In the genomic region with DNA sequence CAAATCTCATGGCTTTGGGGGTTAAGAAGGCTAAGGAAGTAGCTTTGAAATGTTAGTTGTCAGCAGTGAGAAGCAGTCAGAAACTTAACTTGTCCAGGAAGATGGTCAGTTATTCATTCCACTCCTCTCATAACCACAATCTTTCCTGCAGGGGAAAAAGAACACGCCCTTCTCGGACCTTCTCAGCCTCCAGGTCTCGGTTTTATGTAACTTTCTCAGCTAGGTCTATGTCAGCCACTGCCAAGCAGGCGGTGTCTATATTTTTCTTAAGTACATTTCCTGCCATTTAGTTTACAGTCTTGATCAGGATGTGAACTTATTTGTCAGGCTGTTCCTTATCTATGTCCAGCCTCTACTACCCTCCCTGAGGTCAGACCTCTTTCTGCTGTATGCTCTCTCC, we compare ENCODE assay signal across 20 mouse cellular contexts.
DNase-seq lines count a peak whose midpoint lies in the region; ATAC-seq and TF ChIP-seq lines count a peak whose summit lies in the region.
"Had no signal": no experiment of that assay in that cellular context is flagged by ENCODE, and none has a peak within 500 bp of the region (broad histone marks: within the 10 kb centered on the region; RNA-seq: fewer than 3 reads in every experiment).

No protein-coding gene starts in this region.

- H3K4me3 ChIP-seq in heart, embryonic 14.5 days (ENCODE audit: control insufficient read depth in 1 of 2, insufficient read depth in 1 of 2, low read depth in 1 of 2, low read length in 2 of 2), result no peak overlapping the region
- no peak overlapping the region for H3K4me3 ChIP-seq in heart, adult 2 months
- no peak overlapping the region for H3K4me3 ChIP-seq in myocyte
- H3K4me3 ChIP-seq in liver, postnatal 0 days (ENCODE audit: low read depth, low read length), result no peak overlapping the region
- H3K4me3 ChIP-seq: embryonic facial prominence, embryonic 15.5 days; heart, embryonic 10.5 days; hindbrain, embryonic 13.5 days had no signal

- H3K4me1 ChIP-seq in heart, embryonic 14.5 days (ENCODE audit: control insufficient read depth in 2 of 2, insufficient read depth in 2 of 2, low read length in 2 of 2), result no peaks in the 10 kb centered on the region; a peak in 2 of 4 replicates
- H3K4me1 ChIP-seq in heart, adult 2 months (ENCODE audit: control insufficient read depth, insufficient read depth, low read length), result no peaks in the 10 kb centered on the region
- H3K4me1 ChIP-seq in liver, postnatal 0 days (ENCODE audit: insufficient read depth), result no peaks in the 10 kb centered on the region
- H3K4me1 ChIP-seq: heart, embryonic 10.5 days; hindbrain, embryonic 13.5 days had no signal

- ATAC-seq in heart, embryonic 14.5 days (ENCODE audit: insufficient number of reproducible peaks, insufficient read depth, low FRiP score, low read depth), result peak; percentile 47; the same call in 1 of the 2 replicates
- no peak for ATAC-seq in liver, postnatal 0 days
- ATAC-seq: activated CD4-positive, CD25-positive, alpha-beta regulatory T cell, adult 4 months; forebrain, embryonic 16.5 days; hindbrain, postnatal 0 days; Patski had no signal

- TF ChIP-seq CTCF in heart, adult 2 months (IDR thresholded peaks at IDR 0.05), result no peak
- TF ChIP-seq CTCF in liver, postnatal 0 days (IDR thresholded peaks at IDR 0.05; ENCODE audit: low read depth), result no peak

- no peak for TF ChIP-seq EP300 in heart, adult 2 months (IDR thresholded peaks at IDR 0.05; ENCODE audit: insufficient read depth, low read depth, low read length)
- no peak for TF ChIP-seq EP300 in liver, postnatal 0 days (IDR thresholded peaks at IDR 0.05; ENCODE audit: low read depth)

- no peak overlapping the region for H3K4me2 ChIP-seq in heart, embryonic 14.5 days (ENCODE audit: low read length)
- H3K4me2 ChIP-seq in myocyte (ENCODE audit: low read depth), result peak overlapping the region; percentile 57
- no peak overlapping the region for H3K4me2 ChIP-seq in liver, postnatal 0 days (ENCODE audit: low read depth, low read length)
- H3K4me2 ChIP-seq: embryonic facial prominence, embryonic 15.5 days; hindbrain, embryonic 13.5 days had no signal

- 66% methylated on average over 4 of the region's 4 CpGs for WGBS in heart, embryonic 14.5 days
- WGBS in heart, adult 2 months, result 32% methylated on average over 4 of the region's 4 CpGs
- WGBS in liver, postnatal 0 days (ENCODE audit: insufficient replicate concordance), result 23% methylated on average over 4 of the region's 4 CpGs

- H3K9ac ChIP-seq in heart, embryonic 14.5 days (ENCODE audit: low read length), result no peak overlapping the region
- no peak overlapping the region for H3K9ac ChIP-seq in heart, adult 2 months (ENCODE audit: low read depth, low read length)
- H3K9ac ChIP-seq in liver, postnatal 0 days (replicated peaks), result no peak overlapping the region
- H3K9ac ChIP-seq: embryonic facial prominence, embryonic 15.5 days; hindbrain, embryonic 13.5 days had no signal

- no peaks in the 10 kb centered on the region for H3K79me2 ChIP-seq in heart, adult 2 months (replicated peaks; ENCODE audit: control insufficient read depth, insufficient read depth, low read length)
- H3K79me2 ChIP-seq in myocyte (ENCODE audit: control insufficient read depth, insufficient read depth), result no peaks in the 10 kb centered on the region

- no peaks in the 10 kb centered on the region for H3K36me3 ChIP-seq in heart, embryonic 14.5 days (ENCODE audit: control insufficient read depth, insufficient read depth, low read length)
- H3K36me3 ChIP-seq in heart, adult 2 months (ENCODE audit: control insufficient read depth, insufficient read depth, low read length), result no peaks in the 10 kb centered on the region
- no peaks in the 10 kb centered on the region for H3K36me3 ChIP-seq in myocyte (ENCODE audit: control insufficient read depth, insufficient read depth)
- no peaks in the 10 kb centered on the region for H3K36me3 ChIP-seq in liver, postnatal 0 days (replicated peaks; ENCODE audit: insufficient read depth, low read length)
- H3K36me3 ChIP-seq: embryonic facial prominence, embryonic 15.5 days; heart, embryonic 10.5 days; hindbrain, embryonic 13.5 days had no signal

- H3K9me3 ChIP-seq in heart, embryonic 14.5 days (ENCODE audit: control insufficient read depth, low read length), result no peaks in the 10 kb centered on the region
- no peaks in the 10 kb centered on the region for H3K9me3 ChIP-seq in liver, postnatal 0 days (ENCODE audit: low read length)
- H3K9me3 ChIP-seq: embryonic facial prominence, embryonic 15.5 days; heart, embryonic 10.5 days; hindbrain, embryonic 13.5 days had no signal

- no peak overlapping the region for H3K27ac ChIP-seq in heart, embryonic 14.5 days (replicated peaks in 1 of 2; ENCODE audit: control insufficient read depth in 1 of 2, insufficient read depth in 1 of 2, low read depth in 2 of 2, low read length in 2 of 2)
- no peak overlapping the region for H3K27ac ChIP-seq in heart, adult 2 months
- H3K27ac ChIP-seq in liver, postnatal 0 days (ENCODE audit: low read depth), result no peak overlapping the region
- H3K27ac ChIP-seq: embryonic facial prominence, embryonic 15.5 days; heart, embryonic 10.5 days; hindbrain, embryonic 13.5 days; hindbrain, postnatal 0 days had no signal

- intact Hi-C loops in heart, adult 2 months (cut with DNase I), result no loop called here

- H3K27me3 ChIP-seq in heart, embryonic 14.5 days (ENCODE audit: control insufficient read depth, insufficient read depth, low read length), result no peaks in the 10 kb centered on the region
- no peaks in the 10 kb centered on the region for H3K27me3 ChIP-seq in heart, adult 2 months (ENCODE audit: control insufficient read depth, insufficient read depth, low read length)
- no peaks in the 10 kb centered on the region for H3K27me3 ChIP-seq in myocyte (ENCODE audit: control insufficient read depth, insufficient read depth, insufficient read length)
- H3K27me3 ChIP-seq in liver, postnatal 0 days (ENCODE audit: insufficient read depth, low read length), result no peaks in the 10 kb centered on the region
- H3K27me3 ChIP-seq: embryonic facial prominence, embryonic 15.5 days; hindbrain, embryonic 13.5 days; Patski had no signal

- no peak for DNase-seq in heart, adult 2 months
- DNase-seq in 3134 (ENCODE audit: extremely low read depth, insufficient read length, low spot score) (peak; percentile 34), 416B (ENCODE audit: low read depth) (peak; percentile 57)
- no peak for DNase-seq in liver, postnatal 0 days
- DNase-seq: adrenal gland, postnatal 14 days; cerebellum, adult 2 months; cerebellum, postnatal 10 days; embryo, embryonic 11 days; gastrocnemius, postnatal 10 days; heart, postnatal 10 days; kidney, adult 11 months had no signal

- no peak overlapping the region for H3ac ChIP-seq in myocyte (ENCODE audit: control insufficient read depth, insufficient read length)

- TF ChIP-seq POLR2A in heart, adult 2 months (IDR thresholded peaks at IDR 0.05; ENCODE audit: insufficient read depth, low read depth, low read length), result no peak
- no peak for TF ChIP-seq POLR2A in myocyte (IDR thresholded peaks at IDR 0.05; ENCODE audit: insufficient read length, low read depth)

TF ChIP-seq in myocyte, 11 proteins besides CTCF, POLR2A, EP300 and RAD21:
- TF ChIP-seq USF1 (IDR thresholded peaks at IDR 0.05; ENCODE audit: low read depth), result no peak
- no peak for TF ChIP-seq MYOD1 (IDR thresholded peaks at IDR 0.05; ENCODE audit: control insufficient read depth in 1 of 3, insufficient read length in 2 of 3, low read depth in 2 of 3)
- no peak for TF ChIP-seq SRF (IDR thresholded peaks at IDR 0.05; ENCODE audit: control insufficient read depth, insufficient read length, low read depth)
- TF ChIP-seq REST (IDR thresholded peaks at IDR 0.05; ENCODE audit: insufficient read depth, insufficient read length), result no peak
- TF ChIP-seq POLR2AphosphoS2 (IDR thresholded peaks at IDR 0.05; ENCODE audit: insufficient read length, low read depth), result no peak
- no peak for TF ChIP-seq MAX (IDR thresholded peaks at IDR 0.05; ENCODE audit: low read depth)
- TF ChIP-seq E2F4 (IDR thresholded peaks at IDR 0.05; ENCODE audit: insufficient read depth), result no peak
- no peak for TF ChIP-seq TCF3 (IDR thresholded peaks at IDR 0.05; ENCODE audit: insufficient read length, low read depth)
- TF ChIP-seq CEBPB (IDR thresholded peaks at IDR 0.05; ENCODE audit: insufficient read depth, poor library complexity, severe bottlenecking), result no peak
- TF ChIP-seq TCF12 (IDR thresholded peaks at IDR 0.05; ENCODE audit: insufficient read depth, poor library complexity, severe bottlenecking), result no peak
- TF ChIP-seq MYOG (IDR thresholded peaks at IDR 0.05; ENCODE audit: control insufficient read depth in 1 of 3, insufficient read depth in 1 of 3, insufficient read length in 2 of 3, low read depth in 2 of 3), result no peak

Comparison
In these comparisons a context has a peak if more than half of its experiments do, and no peak if none do; other contexts are left out.
1. DNase-seq: peak in 3134 (single experiment) and 416B (single experiment); none in heart, adult 2 months (0 of 2) and liver, postnatal 0 days (single experiment).